17 mouse cellular contexts compared by ENCODE assay signal in genomic region chr7:83548686-83549352, GRCm38 (mm10). TPM values are rescaled to one million over a fixed set of nuclear protein-coding genes. Genes with fewer than 3 reads are reported as not detected.
DNase-seq lines count a peak whose midpoint lies in the region; ATAC-seq lines count a peak whose summit lies in the region.
"Had no signal": no experiment of that assay in that cellular context is flagged by ENCODE, and none has a peak within 500 bp of the region (broad histone marks: within the 10 kb centered on the region; RNA-seq: fewer than 3 reads in every experiment).

No protein-coding gene starts in this region.

- no peaks in the 10 kb centered on the region for H3K4me1 ChIP-seq in heart, embryonic 11.5 days (ENCODE audit: control insufficient read depth, insufficient read depth, low read length)
- peaks cover 7% of the 10 kb centered on the region; the same call in 1 of the 2 replicates for H3K4me1 ChIP-seq in forebrain, embryonic 14.5 days (ENCODE audit: control insufficient read depth, insufficient read depth, low read length)
- H3K4me1 ChIP-seq in midbrain, embryonic 10.5 days = peaks cover 22% of the 10 kb centered on the region
- H3K4me1 ChIP-seq in neural tube, embryonic 14.5 days (ENCODE audit: control insufficient read depth, insufficient read depth, low read length) = peaks cover 7% of the 10 kb centered on the region; the same call in 1 of the 2 replicates
- H3K4me1 ChIP-seq: liver, embryonic 15.5 days; stomach, embryonic 15.5 days had no signal

- H3K27ac ChIP-seq in heart, embryonic 11.5 days (ENCODE audit: low read depth, low read length) = no peak overlapping the region
- H3K27ac ChIP-seq in forebrain, embryonic 14.5 days (ENCODE audit: low read depth, low read length) = peak overlapping the region; percentile 81
- H3K27ac ChIP-seq in midbrain, embryonic 10.5 days (replicated peaks) = peak overlapping the region; percentile 79
- peak overlapping the region; percentile 83 for H3K27ac ChIP-seq in neural tube, embryonic 14.5 days (ENCODE audit: low read depth, low read length)
- H3K27ac ChIP-seq: intestine, embryonic 15.5 days; kidney, postnatal 0 days; limb, embryonic 12.5 days; liver, embryonic 15.5 days; stomach, embryonic 15.5 days had no signal

- H3K9ac ChIP-seq in heart, embryonic 11.5 days (ENCODE audit: low read depth, low read length) = no peak overlapping the region
- H3K9ac ChIP-seq in forebrain, embryonic 14.5 days (ENCODE audit: low read length) = peak overlapping the region; percentile 44; the same call in 1 of the 2 replicates
- peak overlapping the region; percentile 25; the same call in 1 of the 2 replicates for H3K9ac ChIP-seq in neural tube, embryonic 14.5 days (replicated peaks; ENCODE audit: low read depth, low read length)
- H3K9ac ChIP-seq: intestine, embryonic 15.5 days; limb, embryonic 12.5 days; liver, embryonic 15.5 days; stomach, embryonic 15.5 days had no signal

- H3K4me3 ChIP-seq in heart, embryonic 11.5 days (ENCODE audit: low read depth, low read length) = no peak overlapping the region
- H3K4me3 ChIP-seq in forebrain, embryonic 14.5 days (ENCODE audit: low read depth, low read length) = no peak overlapping the region
- H3K4me3 ChIP-seq in midbrain, embryonic 10.5 days = no peak overlapping the region
- no peak overlapping the region for H3K4me3 ChIP-seq in neural tube, embryonic 14.5 days (ENCODE audit: low read depth, low read length)
- H3K4me3 ChIP-seq: intestine, embryonic 15.5 days; limb, embryonic 12.5 days; liver, embryonic 15.5 days; stomach, embryonic 15.5 days had no signal

- peak; percentile 61 for DNase-seq in heart, adult 11 months
- no peak for DNase-seq in forebrain, embryonic 14.5 days (ENCODE audit: low spot score)
- no peak for DNase-seq in midbrain, embryonic 10.5 days (ENCODE audit: low spot score)
- DNase-seq in thymus, postnatal 4 days = no peak
- DNase-seq in thymus, postnatal 25 days = no peak
- DNase-seq: gastrocnemius, postnatal 10 days; heart, postnatal 10 days; right cerebral cortex, adult 18-20 months; thymus, postnatal 36 days had no signal

- no peak overlapping the region for H3K4me2 ChIP-seq in heart, embryonic 11.5 days
- peak overlapping the region; percentile 26; the same call in 1 of the 2 replicates for H3K4me2 ChIP-seq in forebrain, embryonic 14.5 days (ENCODE audit: low read length)
- peak overlapping the region; percentile 32; the same call in 1 of the 2 replicates for H3K4me2 ChIP-seq in neural tube, embryonic 14.5 days (ENCODE audit: low read depth, low read length)
- H3K4me2 ChIP-seq: intestine, embryonic 15.5 days; limb, embryonic 12.5 days; liver, embryonic 15.5 days; stomach, embryonic 15.5 days had no signal

- peaks cover 11% of the 10 kb centered on the region for H3K27me3 ChIP-seq in heart, embryonic 11.5 days (ENCODE audit: control insufficient read depth, insufficient read depth, low read length)
- no peaks in the 10 kb centered on the region for H3K27me3 ChIP-seq in forebrain, embryonic 14.5 days (replicated peaks; ENCODE audit: control insufficient read depth, insufficient read depth, low read length)
- H3K27me3 ChIP-seq in midbrain, embryonic 10.5 days (ENCODE audit: low read depth, poor library complexity, severe bottlenecking) = no peaks in the 10 kb centered on the region
- no peaks in the 10 kb centered on the region for H3K27me3 ChIP-seq in neural tube, embryonic 14.5 days (ENCODE audit: control insufficient read depth, insufficient read depth, low read length)
- H3K27me3 ChIP-seq: intestine, embryonic 15.5 days; limb, embryonic 12.5 days; liver, embryonic 15.5 days; stomach, embryonic 15.5 days had no signal

- no peak for ATAC-seq in heart, embryonic 11.5 days (replicated peaks; ENCODE audit: insufficient number of reproducible peaks, low FRiP score, low TSS enrichment)
- peak; percentile 56; the same call in 1 of the 2 replicates for ATAC-seq in forebrain, embryonic 14.5 days
- peak; percentile 52 for ATAC-seq in neural tube, embryonic 14.5 days (ENCODE audit: low read depth)
- no peak for ATAC-seq in CD4-positive, CD25-positive, alpha-beta regulatory T cell, adult 4 months
- ATAC-seq: intestine, embryonic 15.5 days had no signal

- WGBS in heart, embryonic 11.5 days (ENCODE audit: insufficient replicate concordance) = 48% methylated on average over 7 of the region's 7 CpGs
- 49% methylated on average over 7 of the region's 7 CpGs for WGBS in forebrain, embryonic 14.5 days
- WGBS in midbrain, embryonic 10.5 days = 63% methylated on average over 7 of the region's 7 CpGs
- WGBS in neural tube, embryonic 14.5 days = 51% methylated on average over 7 of the region's 7 CpGs

- H3K36me3 ChIP-seq in heart, embryonic 11.5 days (ENCODE audit: control insufficient read depth, insufficient read depth, low read length) = no peaks in the 10 kb centered on the region
- H3K36me3 ChIP-seq in forebrain, embryonic 14.5 days (ENCODE audit: control insufficient read depth, insufficient read depth, low read length) = no peaks in the 10 kb centered on the region
- no peaks in the 10 kb centered on the region for H3K36me3 ChIP-seq in midbrain, embryonic 10.5 days
- H3K36me3 ChIP-seq in neural tube, embryonic 14.5 days (ENCODE audit: control insufficient read depth, insufficient read depth, low read length) = no peaks in the 10 kb centered on the region
- H3K36me3 ChIP-seq: intestine, embryonic 15.5 days; limb, embryonic 12.5 days; liver, embryonic 15.5 days; stomach, embryonic 15.5 days had no signal

- no peaks in the 10 kb centered on the region for H3K9me3 ChIP-seq in heart, embryonic 11.5 days (replicated peaks; ENCODE audit: control insufficient read depth, low read length)
- H3K9me3 ChIP-seq in forebrain, embryonic 14.5 days (replicated peaks; ENCODE audit: control insufficient read depth, low read length) = no peaks in the 10 kb centered on the region
- no peaks in the 10 kb centered on the region for H3K9me3 ChIP-seq in midbrain, embryonic 10.5 days (replicated peaks)
- no peaks in the 10 kb centered on the region for H3K9me3 ChIP-seq in neural tube, embryonic 14.5 days (ENCODE audit: control insufficient read depth, low read length)
- H3K9me3 ChIP-seq: intestine, embryonic 15.5 days; limb, embryonic 12.5 days; liver, embryonic 15.5 days; stomach, embryonic 15.5 days had no signal

RNA-seq across cellular contexts. Expression of gene Tmc3, which starts 35.9 kb away (rescaled TPM):
- 0.13 and 0.21 TPM in 2 replicates for polyA plus RNA-seq in heart, embryonic 11.5 days (2014; fragmentation: Nextera tagmentation; extraction: Ambion mirVana)
- 0.14 and 0.23 TPM in 2 replicates for polyA plus RNA-seq in forebrain, embryonic 14.5 days (2014; fragmentation: Nextera tagmentation; extraction: Ambion mirVana)
- 0.38 and 1.2 TPM in 2 replicates for polyA plus RNA-seq in midbrain, embryonic 10.5 days (2016; fragmentation: Nextera tagmentation; extraction: Ambion mirVana)
- 0.17 and 0.46 TPM in 2 replicates for polyA plus RNA-seq in neural tube, embryonic 14.5 days (2014; fragmentation: Nextera tagmentation; extraction: Ambion mirVana)
- under 1 TPM; 0.79 to 1.00 TPM for polyA plus RNA-seq in CD4-positive, CD25-positive, alpha-beta regulatory T cell, adult 4 months (2017; shearing (Covaris generic))

Comparison
In these comparisons a context has a peak if more than half of its experiments do, and no peak if none do; other contexts are left out.
1. ATAC-seq: peak in forebrain, embryonic 14.5 days (single experiment) and neural tube, embryonic 14.5 days (single experiment); none in heart, embryonic 11.5 days (single experiment) and CD4-positive, CD25-positive, alpha-beta regulatory T cell, adult 4 months (single experiment).